Mouse (Mus musculus): Measurements from ENCODE around the gene Enox1. TPM values are rescaled to one million over a fixed set of nuclear protein-coding genes. Genes with fewer than 3 reads are reported as not detected.
"Not testable (repeated sequence)": the region's sequence is repeated elsewhere in the genome, so short reads cannot be mapped to it uniquely, and the experiment has no call there.

Enox1 gene
- total and polyA plus RNA-seq, 3 experiments: not detected

DNA sequence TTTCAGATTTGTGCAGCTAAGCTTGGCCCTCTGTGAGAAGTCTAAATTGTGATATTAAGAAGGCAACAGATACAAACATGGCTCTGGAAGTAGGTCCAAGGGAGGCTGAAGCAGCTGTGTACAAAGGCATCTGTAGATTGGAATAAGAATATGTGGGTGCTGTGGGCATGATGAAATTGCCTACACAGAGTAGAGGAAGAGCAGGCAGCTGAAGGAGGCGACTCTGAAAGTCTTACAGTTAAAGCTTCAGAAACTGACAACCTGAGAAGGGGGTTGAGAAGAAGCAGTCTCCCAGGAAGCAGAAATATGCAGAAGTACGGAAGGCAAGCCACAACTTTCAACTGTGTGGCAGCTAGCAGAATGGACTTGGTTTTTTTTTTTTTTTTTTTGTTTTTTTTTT is 380.0 kb downstream of the Enox1 start:
- Histone ChIP-seq H3K4me1 (ENCODE audit: control insufficient read depth in 1 of 2, insufficient read depth in 2 of 2) (no peaks in the 10 kb centered on the region), H3K9ac (ENCODE audit: insufficient read depth, low read depth) (no peak overlapping the region), H3K4me3 (replicated peaks in 1 of 3; ENCODE audit: low read depth in 2 of 3, low read length in 2 of 3, poor library complexity in 1 of 3) (no peak overlapping the region), H3K4me2 (ENCODE audit: insufficient read depth, low read depth, poor library complexity, severe bottlenecking) (no peak overlapping the region), H3K9me3 (replicated peaks; ENCODE audit: low read length) (peaks cover 59% of the 10 kb centered on the region), H3K27ac (ENCODE audit: insufficient read depth, low read depth) (no peak overlapping the region), H3K27me3 (replicated peaks) (no peaks in the 10 kb centered on the region), H3K79me2 (replicated peaks; ENCODE audit: control insufficient read depth, extremely low read depth, insufficient read depth, poor library complexity, severe bottlenecking) (no peaks in the 10 kb centered on the region), H3K36me3 (replicated peaks in 1 of 2; ENCODE audit: control insufficient read depth in 1 of 2, insufficient read depth in 1 of 2, low read length in 1 of 2) (no peaks in the 10 kb centered on the region)
- dilution Hi-C loops (cut with MboI; ENCODE audit: extremely low pct_ligation_motif_present, extremely low pct_unique_long_range_greater_than_20kb, low sequenced_read_pairs) (no loop called here), in situ Hi-C loops (cut with MboI; ENCODE audit: low pct_ligation_motif_present, low pct_unique_long_range_greater_than_20kb, low sequenced_read_pairs) (no loop called here)
- no peak for DNase-seq (ENCODE audit: extremely low read depth)
- no peak for TF ChIP-seq ELF1 (IDR thresholded peaks at IDR 0.05; ENCODE audit: low read depth, low read length)

- H3K79me2 ChIP-seq (replicated peaks; ENCODE audit: control insufficient read depth, extremely low read depth, insufficient read depth, poor library complexity, severe bottlenecking); H3K4me3 ChIP-seq (replicated peaks in 1 of 3; ENCODE audit: low read depth in 2 of 3, low read length in 2 of 3, poor library complexity in 1 of 3); H3K9ac ChIP-seq (ENCODE audit: insufficient read depth, low read depth); H3K36me3 ChIP-seq (replicated peaks in 1 of 2; ENCODE audit: control insufficient read depth in 1 of 2, insufficient read depth in 1 of 2, low read length in 1 of 2); H3K4me1 ChIP-seq (ENCODE audit: control insufficient read depth in 1 of 2, insufficient read depth in 2 of 2); H3K4me2 ChIP-seq (ENCODE audit: insufficient read depth, low read depth, poor library complexity, severe bottlenecking); in situ Hi-C loops (cut with MboI; ENCODE audit: low pct_ligation_motif_present, low pct_unique_long_range_greater_than_20kb, low sequenced_read_pairs); DNase-seq (ENCODE audit: extremely low read depth); H3K27ac ChIP-seq (ENCODE audit: insufficient read depth, low read depth); dilution Hi-C loops (cut with MboI; ENCODE audit: extremely low pct_ligation_motif_present, extremely low pct_unique_long_range_greater_than_20kb, low sequenced_read_pairs); H3K27me3 ChIP-seq (replicated peaks): not testable (repeated sequence)
- peaks cover 62% of the 10 kb centered on the region for H3K9me3 ChIP-seq (replicated peaks; ENCODE audit: low read length)
Observed at GRCm38 (mm10) chr14:77539563-77539962, 383.0 kb downstream of the Enox1 start.

DNA sequence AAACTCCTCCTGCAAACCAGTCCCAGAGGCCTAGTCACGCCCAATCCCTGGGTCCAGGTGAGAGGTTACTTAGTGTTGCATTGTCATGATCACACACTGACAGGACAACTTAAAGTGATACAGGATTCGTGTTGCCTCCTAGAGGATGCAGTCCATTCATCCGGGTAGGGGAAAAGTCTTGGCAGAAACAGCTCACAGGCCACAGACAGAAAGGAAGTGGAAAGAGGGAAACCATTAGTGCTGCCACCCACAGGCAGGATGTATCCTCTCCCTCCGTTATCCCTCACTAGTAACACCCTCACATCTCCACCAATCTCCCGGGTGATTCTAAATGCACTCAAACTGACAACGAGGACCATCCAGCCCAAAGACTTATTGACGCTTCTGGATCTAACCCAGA is 385.4 kb downstream of the Enox1 start:
- no peak overlapping the region for H3K4me3 ChIP-seq (replicated peaks in 1 of 3; ENCODE audit: low read depth in 2 of 3, low read length in 2 of 3, poor library complexity in 1 of 3)
- H3K4me2 ChIP-seq (ENCODE audit: insufficient read depth, low read depth, poor library complexity, severe bottlenecking): no peak overlapping the region
- H3K4me1 ChIP-seq (ENCODE audit: control insufficient read depth in 1 of 2, insufficient read depth in 2 of 2): no peaks in the 10 kb centered on the region
- H3K27ac ChIP-seq (ENCODE audit: insufficient read depth, low read depth): no peak overlapping the region
- DNase-seq (ENCODE audit: extremely low read depth): no peak
- dilution Hi-C loops (cut with MboI; ENCODE audit: extremely low pct_ligation_motif_present, extremely low pct_unique_long_range_greater_than_20kb, low sequenced_read_pairs) (no loop called here), in situ Hi-C loops (cut with MboI; ENCODE audit: low pct_ligation_motif_present, low pct_unique_long_range_greater_than_20kb, low sequenced_read_pairs) (no loop called here)
- peaks cover 57% of the 10 kb centered on the region for H3K9me3 ChIP-seq (replicated peaks; ENCODE audit: low read length)
- H3K9ac ChIP-seq (ENCODE audit: insufficient read depth, low read depth): no peak overlapping the region
- no peaks in the 10 kb centered on the region for H3K79me2 ChIP-seq (replicated peaks; ENCODE audit: control insufficient read depth, extremely low read depth, insufficient read depth, poor library complexity, severe bottlenecking)
- no peak for TF ChIP-seq MXI1 (IDR thresholded peaks at IDR 0.05; ENCODE audit: low read depth, low read length)
- no peaks in the 10 kb centered on the region for H3K36me3 ChIP-seq (replicated peaks in 1 of 2; ENCODE audit: control insufficient read depth in 1 of 2, insufficient read depth in 1 of 2, low read length in 1 of 2)
- no peaks in the 10 kb centered on the region for H3K27me3 ChIP-seq (replicated peaks)

- H3K4me3 ChIP-seq (replicated peaks in 1 of 3; ENCODE audit: low read depth in 2 of 3, low read length in 2 of 3, poor library complexity in 1 of 3): no peak overlapping the region
- no peak for DNase-seq (ENCODE audit: extremely low read depth)
- H3K9ac ChIP-seq (ENCODE audit: insufficient read depth, low read depth): no peak overlapping the region
- in situ Hi-C loops (cut with MboI; ENCODE audit: low pct_ligation_motif_present, low pct_unique_long_range_greater_than_20kb, low sequenced_read_pairs): no loop called here
- no peaks in the 10 kb centered on the region for H3K27me3 ChIP-seq (replicated peaks)
- TF ChIP-seq MAFK (IDR thresholded peaks at IDR 0.05; ENCODE audit: insufficient replicate concordance, low read length) (no peak), CHD2 (IDR thresholded peaks at IDR 0.05; ENCODE audit: low read length) (no peak), NRF1 (IDR thresholded peaks at IDR 0.05; ENCODE audit: low read depth, low read length) (no peak), CTCF (conservative IDR thresholded peaks at IDR 0.05 in 1 of 2, IDR thresholded peaks at IDR 0.05 in 1 of 2; ENCODE audit: low read depth in 2 of 2, low read length in 2 of 2) (no peak), USF2 (conservative IDR thresholded peaks at IDR 0.05; ENCODE audit: low read depth, low read length) (no peak), SIN3A (IDR thresholded peaks at IDR 0.05; ENCODE audit: low read length) (no peak), MAZ (IDR thresholded peaks at IDR 0.05; ENCODE audit: low read depth, low read length) (no peak), IRF4 (IDR thresholded peaks at IDR 0.05; ENCODE audit: low read depth, low read length) (no peak), E2F4 (IDR thresholded peaks at IDR 0.05; ENCODE audit: insufficient replicate concordance, low read depth, low read length) (no peak), MAX (IDR thresholded peaks at IDR 0.05; ENCODE audit: low read length) (no peak), ELF1 (IDR thresholded peaks at IDR 0.05; ENCODE audit: low read depth, low read length) (no peak), USF1 (IDR thresholded peaks at IDR 0.05; ENCODE audit: low read depth, low read length) (no peak)
- dilution Hi-C loops (cut with MboI; ENCODE audit: extremely low pct_ligation_motif_present, extremely low pct_unique_long_range_greater_than_20kb, low sequenced_read_pairs): no loop called here
- peaks cover 53% of the 10 kb centered on the region for H3K9me3 ChIP-seq (replicated peaks; ENCODE audit: low read length)
- H3K4me1 ChIP-seq (ENCODE audit: control insufficient read depth in 1 of 2, insufficient read depth in 2 of 2): no peaks in the 10 kb centered on the region
- H3K4me2 ChIP-seq (ENCODE audit: insufficient read depth, low read depth, poor library complexity, severe bottlenecking): no peak overlapping the region
- no peaks in the 10 kb centered on the region for H3K36me3 ChIP-seq (replicated peaks in 1 of 2; ENCODE audit: control insufficient read depth in 1 of 2, insufficient read depth in 1 of 2, low read length in 1 of 2)
- no peaks in the 10 kb centered on the region for H3K79me2 ChIP-seq (replicated peaks; ENCODE audit: control insufficient read depth, extremely low read depth, insufficient read depth, poor library complexity, severe bottlenecking)
- H3K27ac ChIP-seq (ENCODE audit: insufficient read depth, low read depth): no peak overlapping the region
Observed at GRCm38 (mm10) chr14:77546531-77547274, 390.1 kb downstream of the Enox1 start.
